Mouse (Mus musculus): ENCODE results near the gene Ece1. TPM values are rescaled to one million over a fixed set of nuclear protein-coding genes. Genes with fewer than 3 reads are reported as not detected.

Ece1 gene
- total and polyA plus RNA-seq, 3 experiments: 25.3 to 43.8 TPM; not detected in 1

DNA sequence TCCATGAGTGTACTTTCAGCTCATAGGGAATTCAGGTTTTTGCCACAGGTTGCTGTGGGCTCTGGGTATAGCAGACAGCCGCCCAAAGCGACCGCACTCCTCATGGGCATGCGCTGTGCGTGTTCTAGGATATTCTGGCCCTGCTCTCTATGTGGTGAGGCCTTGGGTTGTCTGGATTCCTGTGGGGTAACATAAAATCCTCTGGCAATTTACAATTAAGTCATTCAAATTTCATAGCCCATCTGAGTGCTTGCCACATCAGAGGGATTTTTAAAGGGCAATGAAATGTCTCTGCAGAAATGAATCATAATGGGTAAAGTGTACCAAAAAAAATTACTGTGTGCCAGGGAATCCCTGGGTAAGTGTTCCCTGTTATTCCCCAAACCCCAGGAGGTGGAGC is 127.4 kb downstream of the Ece1 start:
- Histone ChIP-seq H3K27ac (ENCODE audit: control insufficient read depth, low read depth, low read length) (no peak overlapping the region), H3K9ac (ENCODE audit: control insufficient read depth, low read depth, low read length, poor library complexity, severe bottlenecking) (no peak overlapping the region), H3K36me3 (ENCODE audit: control insufficient read depth in 1 of 2, insufficient read depth in 2 of 2, low read length in 2 of 2) (peaks cover 0 to 6% of the 10 kb centered on the region in 2 experiments; a peak in 2 of 4 replicates), H3K27me3 (ENCODE audit: control insufficient read depth in 1 of 2, insufficient read depth in 2 of 2, low read length in 2 of 2) (no peaks in the 10 kb centered on the region), H3K79me2 (ENCODE audit: control insufficient read depth, insufficient read depth, low read length, poor library complexity) (peaks cover 11% of the 10 kb centered on the region), H3K9me3 (replicated peaks; ENCODE audit: insufficient read depth, low read length) (no peaks in the 10 kb centered on the region), H3K4me3 (ENCODE audit: control insufficient read depth in 1 of 2, insufficient read depth in 1 of 2, low read depth in 2 of 2, low read length in 2 of 2) (no peak overlapping the region), H3K4me1 (ENCODE audit: control insufficient read depth in 1 of 2, insufficient read depth in 2 of 2, low read length in 2 of 2) (peaks cover 0 to 14% of the 10 kb centered on the region in 2 experiments; a peak in 2 of 4 replicates)
- DNase-seq (ENCODE audit: low read depth, low spot score): no peak
- TF ChIP-seq KAT2A (conservative IDR thresholded peaks at IDR 0.05; ENCODE audit: low read depth, low read length) (no peak), SIN3A (IDR thresholded peaks at IDR 0.05; ENCODE audit: low read length) (no peak), POLR2A (IDR thresholded peaks at IDR 0.05; ENCODE audit: control insufficient read depth in 1 of 2, insufficient read depth in 1 of 2, low read depth in 1 of 2, low read length in 2 of 2, poor library complexity in 1 of 2) (no peak), ZNF384 (IDR thresholded peaks at IDR 0.05; ENCODE audit: low read depth, low read length) (no peak), ZKSCAN1 (IDR thresholded peaks at IDR 0.05; ENCODE audit: low read depth, low read length) (no peak), EP300 (IDR thresholded peaks at IDR 0.05; ENCODE audit: low read depth in 1 of 2, low read length in 2 of 2) (no peak), GATA1 (IDR thresholded peaks at IDR 0.05; ENCODE audit: low read depth, low read length) (no peak)

DNA sequence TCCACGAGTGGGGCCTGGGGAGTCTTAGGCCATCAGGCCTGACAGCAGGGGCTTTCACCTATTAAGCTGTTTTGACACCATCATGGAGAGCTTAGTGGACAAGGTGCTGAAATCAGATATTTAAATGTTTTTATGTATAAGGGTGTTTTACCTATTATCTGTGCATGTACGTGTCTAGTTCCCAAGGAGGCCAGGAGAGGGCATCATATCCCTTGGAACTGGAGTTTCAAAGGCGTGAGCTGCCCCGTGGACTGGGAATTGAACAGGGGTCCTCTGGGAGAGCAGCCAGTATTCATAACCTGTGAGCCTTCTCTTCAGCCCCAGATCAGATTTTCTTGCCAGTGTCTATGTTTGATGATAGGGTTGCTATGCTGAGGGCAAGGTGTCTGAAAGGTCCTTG is 128.4 kb downstream of the Ece1 start:
- H3K36me3 ChIP-seq (ENCODE audit: control insufficient read depth in 1 of 2, insufficient read depth in 2 of 2, low read length in 2 of 2): peaks cover 0 to 10% of the 10 kb centered on the region in 2 experiments; a peak in 2 of 4 replicates
- H3K4me1 ChIP-seq (ENCODE audit: control insufficient read depth in 1 of 2, insufficient read depth in 2 of 2, low read length in 2 of 2): peaks cover 0 to 21% of the 10 kb centered on the region in 2 experiments; a peak in 3 of 4 replicates
- H3K9ac ChIP-seq (ENCODE audit: control insufficient read depth, low read depth, low read length, poor library complexity, severe bottlenecking): no peak overlapping the region
- H3K27ac ChIP-seq (ENCODE audit: control insufficient read depth, low read depth, low read length): no peak overlapping the region
- H3K4me3 ChIP-seq (ENCODE audit: control insufficient read depth in 1 of 2, insufficient read depth in 1 of 2, low read depth in 2 of 2, low read length in 2 of 2): no peak overlapping the region
- no peaks in the 10 kb centered on the region for H3K27me3 ChIP-seq (ENCODE audit: control insufficient read depth in 1 of 2, insufficient read depth in 2 of 2, low read length in 2 of 2)
- TF ChIP-seq MXI1 (IDR thresholded peaks at IDR 0.05; ENCODE audit: low read depth, low read length) (no peak), EP300 (IDR thresholded peaks at IDR 0.05; ENCODE audit: low read depth in 1 of 2, low read length in 2 of 2) (no peak), NELFE (IDR thresholded peaks at IDR 0.05; ENCODE audit: low read depth, low read length) (no peak), GABPA (IDR thresholded peaks at IDR 0.05; ENCODE audit: low read depth, low read length) (no peak), ZC3H11A (IDR thresholded peaks at IDR 0.05; ENCODE audit: low read depth, low read length) (no peak), POLR2AphosphoS2 (IDR thresholded peaks at IDR 0.05; ENCODE audit: low read length) (no peak), JUND (IDR thresholded peaks at IDR 0.05; ENCODE audit: low read depth, low read length) (no peak), USF1 (IDR thresholded peaks at IDR 0.05; ENCODE audit: low read depth, low read length) (no peak), POLR2A (IDR thresholded peaks at IDR 0.05; ENCODE audit: control insufficient read depth in 1 of 2, insufficient read depth in 1 of 2, low read depth in 1 of 2, low read length in 2 of 2, poor library complexity in 1 of 2) (no peak), SIN3A (IDR thresholded peaks at IDR 0.05; ENCODE audit: low read length) (no peak), SMC3 (IDR thresholded peaks at IDR 0.05; ENCODE audit: low read depth, low read length) (peak; percentile 43; the same call in 1 of the 2 replicates), POLR2AphosphoS5 (IDR thresholded peaks at IDR 0.05; ENCODE audit: borderline replicate concordance, low read depth, low read length) (no peak), CTCF (IDR thresholded peaks at IDR 0.05 in 2 of 3, conservative IDR thresholded peaks at IDR 0.05 in 1 of 3; ENCODE audit: control insufficient read depth in 1 of 3, insufficient read depth in 1 of 3, low read depth in 2 of 3, low read length in 3 of 3, poor library complexity in 1 of 3, severe bottlenecking in 1 of 3) (peak; percentile 29 to 58 (median 31); a peak in 4 of 6 replicates), CHD1 (IDR thresholded peaks at IDR 0.05; ENCODE audit: low read depth, low read length) (no peak), RAD21 (IDR thresholded peaks at IDR 0.05; ENCODE audit: low read depth, low read length) (peak; percentile 53), TBP (IDR thresholded peaks at IDR 0.05; ENCODE audit: low read depth, low read length) (no peak), KAT2A (conservative IDR thresholded peaks at IDR 0.05; ENCODE audit: low read depth, low read length) (no peak), HCFC1 (IDR thresholded peaks at IDR 0.05; ENCODE audit: low read depth, low read length) (no peak), BHLHE40 (IDR thresholded peaks at IDR 0.05; ENCODE audit: borderline replicate concordance, low read depth, low read length) (no peak), TCF12 (IDR thresholded peaks at IDR 0.05; ENCODE audit: low read depth, low read length) (no peak), GATA1 (IDR thresholded peaks at IDR 0.05; ENCODE audit: low read depth, low read length) (no peak), ETS1 (IDR thresholded peaks at IDR 0.05; ENCODE audit: low read depth, low read length) (no peak), MEF2A (IDR thresholded peaks at IDR 0.05; ENCODE audit: extremely low read depth, insufficient replicate concordance, low read depth, low read length, poor library complexity, severe bottlenecking) (no peak)
- DNase-seq (ENCODE audit: low read depth, low spot score): peak; percentile 46
- H3K9me3 ChIP-seq (replicated peaks; ENCODE audit: insufficient read depth, low read length): no peaks in the 10 kb centered on the region
- H3K79me2 ChIP-seq (ENCODE audit: control insufficient read depth, insufficient read depth, low read length, poor library complexity): peaks cover 21% of the 10 kb centered on the region
